Mouse (Mus musculus): ENCODE results near the gene Rad1. TPM values are rescaled to one million over a fixed set of nuclear protein-coding genes. Genes with fewer than 3 reads are reported as not detected.
"Not testable (repeated sequence)": the region's sequence is repeated elsewhere in the genome, so short reads cannot be mapped to it uniquely, and the experiment has no call there.

Gene Rad1
- 1 to 10 TPM; 4.5 to 5.0 TPM for total RNA-seq (2021)
- long read RNA-seq, experiment 1, partial matches to known transcripts: 2 of 8 reads
- long read RNA-seq, experiment 1, other reads (novel, unspliced or antisense): 5 of 8 reads
- long read RNA-seq, experiment 2, transcript Rad1-201 (6 exons, 1,514 nt): major isoform, 6 of 11 reads
- long read RNA-seq, experiment 2, partial matches to known transcripts: 2 of 11 reads
- long read RNA-seq, experiment 2, other reads (novel, unspliced or antisense): 3 of 11 reads

DNA sequence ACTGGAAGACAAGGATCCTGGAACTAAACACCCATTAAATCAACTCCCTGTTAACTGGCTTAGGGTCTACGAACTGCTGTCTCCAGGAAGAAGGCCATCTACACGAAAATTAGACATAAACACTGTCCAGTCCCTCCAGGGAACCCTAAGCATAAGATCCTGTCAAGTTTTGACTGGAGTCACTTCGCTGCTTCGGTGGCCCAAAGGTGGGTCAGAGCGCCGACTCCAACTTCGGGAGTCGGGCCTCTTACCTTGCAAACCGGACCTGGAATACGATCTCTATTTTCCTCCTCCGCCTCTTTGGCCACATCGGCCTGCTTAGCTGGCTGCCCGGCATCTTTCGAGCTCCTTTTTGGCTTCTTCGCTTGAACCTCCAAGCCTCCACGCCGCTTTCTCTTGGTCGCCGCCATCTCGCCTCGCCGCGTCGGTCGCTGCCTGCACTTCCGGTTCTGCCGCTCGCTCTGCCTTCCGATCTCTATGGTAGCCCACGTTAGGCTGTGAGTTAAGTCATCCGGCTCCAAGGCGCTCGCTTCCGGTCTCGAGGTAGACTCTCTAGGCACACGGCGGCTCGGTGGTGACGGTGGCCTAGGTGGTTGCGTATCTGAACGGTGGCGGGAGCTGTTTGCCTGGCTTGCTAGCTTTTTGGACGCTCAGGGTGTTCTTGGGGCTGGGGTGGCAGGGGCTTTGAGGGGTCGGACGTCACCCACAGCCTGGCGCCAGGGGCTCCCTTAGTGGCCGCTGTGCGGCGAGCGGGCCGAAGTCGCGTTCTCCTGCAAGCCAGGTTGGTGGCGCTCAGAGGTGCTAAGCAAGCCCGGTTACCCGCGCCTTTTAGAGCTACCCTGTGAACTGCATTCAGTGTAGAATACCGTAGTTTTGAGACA lies at the start of gene Rad1, which contains the start of gene Brix1:
Gene Rad1 (plus strand): TSS at position 535 of the 881 bp plus-strand sequence.
Gene Brix1 (minus strand): TSS at position 464 of the 881 bp plus-strand sequence.
- DNase-seq: peak; percentile 89 to 91
- intact Hi-C loops (cut with DNase I): loop anchor here (10.0 kb wide), 1 partner anchor 499 kb away; the partner anchor contains the start of gene Amacr

DNA sequence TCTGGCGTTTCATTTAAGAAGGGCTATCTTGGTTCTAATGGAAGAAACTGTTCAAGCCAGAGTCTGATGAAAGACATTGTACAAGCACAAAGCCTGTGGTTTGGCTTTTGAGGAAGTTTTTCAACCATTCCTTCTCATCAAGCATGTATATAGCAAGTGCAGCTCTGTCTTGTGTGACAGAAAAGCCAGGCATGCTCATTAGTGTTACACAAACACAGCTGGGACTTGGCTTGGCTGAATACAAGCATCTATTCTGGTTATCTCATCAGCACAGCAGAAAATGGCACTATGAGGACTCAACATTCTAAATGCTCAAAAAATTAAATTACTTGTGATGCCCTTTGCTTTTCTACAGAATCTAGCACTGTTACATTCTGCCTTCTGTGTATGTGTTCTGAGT lies 48.9 kb upstream of the Rad1 start:
- no peak for DNase-seq
- intact Hi-C loops (cut with DNase I): no loop called here

DNA sequence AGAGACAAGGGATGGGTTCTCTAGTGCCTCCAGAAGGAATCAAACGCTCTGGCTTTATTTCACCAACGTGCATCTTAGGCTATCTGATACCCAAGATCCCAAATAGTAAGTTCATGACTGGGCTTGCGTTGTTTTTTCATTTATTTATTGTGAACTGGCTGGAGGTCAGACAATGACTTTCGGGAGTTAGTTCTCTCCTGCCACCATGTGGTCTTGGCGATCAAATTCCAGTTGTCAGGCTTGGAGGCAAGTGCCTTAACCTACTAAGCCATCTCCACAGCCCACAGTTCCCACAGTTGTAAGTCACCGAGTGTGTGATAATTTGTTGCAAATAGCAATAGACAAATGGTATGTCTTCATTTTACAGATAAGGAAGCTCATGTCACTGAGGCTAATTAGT lies 45.9 kb upstream of the Rad1 start:
- DNase-seq: no peak
- intact Hi-C loops (cut with DNase I): no loop called here

DNA sequence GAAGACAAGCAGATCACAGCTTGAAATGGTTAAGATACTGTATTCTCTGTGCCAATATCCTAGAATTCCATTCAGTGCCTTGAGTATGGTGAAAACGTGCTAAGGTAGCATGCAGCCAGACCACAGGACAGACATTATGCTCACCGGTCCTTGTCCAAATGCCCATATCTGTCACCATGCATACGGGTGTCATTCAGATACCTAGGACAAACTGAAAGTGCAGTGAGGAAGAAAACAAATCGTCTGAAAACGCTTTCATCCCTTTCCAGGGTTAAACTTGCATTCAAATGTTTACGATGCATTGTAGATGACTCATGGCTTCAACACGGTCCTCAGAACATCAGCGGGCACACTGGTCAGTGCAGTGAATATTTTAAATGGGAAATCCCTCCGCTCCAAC lies 44.3 kb upstream of the Rad1 start:
- no peak for DNase-seq
- intact Hi-C loops (cut with DNase I): no loop called here

DNA sequence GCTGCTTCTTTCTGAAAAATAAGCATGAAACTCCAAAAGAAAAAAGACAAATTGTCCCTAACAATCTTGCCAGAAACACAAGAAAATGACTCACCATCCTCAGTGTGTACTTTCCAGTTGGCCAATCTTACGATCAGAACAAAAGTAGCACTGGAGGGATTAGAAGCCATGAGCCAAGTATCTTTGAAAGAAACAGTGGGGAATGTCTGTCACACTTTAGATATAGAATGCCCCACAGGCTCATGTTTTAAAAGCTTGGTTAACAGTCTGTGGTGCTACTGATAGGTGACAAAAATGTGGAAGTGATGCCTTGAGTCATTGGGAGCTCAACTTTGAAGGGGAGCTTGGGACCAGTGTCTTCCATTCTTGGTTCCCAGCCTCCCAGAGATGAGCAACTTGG lies 43.5 kb upstream of the Rad1 start:
- intact Hi-C loops (cut with DNase I): no loop called here
- no peak for DNase-seq

DNA sequence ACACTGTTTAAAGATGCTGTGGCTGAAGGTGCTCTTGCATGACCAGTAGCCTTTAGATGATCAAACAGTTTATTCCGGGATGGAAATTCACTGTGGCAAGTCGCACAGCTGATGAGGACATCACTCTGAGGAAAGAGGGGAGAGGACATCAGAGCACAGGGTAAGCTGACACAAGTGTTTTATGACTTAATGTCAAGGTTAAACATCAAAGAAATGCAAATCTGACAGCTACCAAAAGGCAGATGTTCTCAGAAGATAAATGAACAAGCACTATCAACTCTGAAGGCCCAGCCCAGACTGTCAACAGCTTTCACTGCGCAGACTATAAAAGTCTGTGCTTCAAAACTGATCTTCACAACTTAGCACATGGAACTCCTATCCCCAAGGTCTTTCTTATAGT lies 38.7 kb upstream of the Rad1 start:
- DNase-seq: no peak
- intact Hi-C loops (cut with DNase I): no loop called here

DNA sequence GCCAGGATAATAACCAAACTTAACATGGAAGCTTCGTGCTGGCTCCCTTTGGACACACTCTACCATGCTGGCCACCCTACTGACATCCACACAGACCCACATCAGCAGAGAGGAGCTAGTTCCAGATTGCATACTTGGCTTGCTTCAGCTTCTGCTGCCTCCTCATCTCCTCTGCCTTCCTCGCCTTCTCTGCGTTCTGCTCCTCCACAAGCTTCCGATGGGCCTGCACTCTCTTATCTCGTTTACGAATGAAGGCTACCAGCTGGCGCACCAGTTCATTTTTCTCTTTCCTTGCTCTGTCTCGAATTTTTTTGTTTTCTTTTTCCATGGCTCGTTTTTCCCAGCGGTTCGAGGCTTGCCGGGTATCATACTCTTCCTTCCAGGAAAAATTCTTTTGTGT lies 24.8 kb upstream of the Rad1 start:
- no peak for DNase-seq
- intact Hi-C loops (cut with DNase I): no loop called here

DNA sequence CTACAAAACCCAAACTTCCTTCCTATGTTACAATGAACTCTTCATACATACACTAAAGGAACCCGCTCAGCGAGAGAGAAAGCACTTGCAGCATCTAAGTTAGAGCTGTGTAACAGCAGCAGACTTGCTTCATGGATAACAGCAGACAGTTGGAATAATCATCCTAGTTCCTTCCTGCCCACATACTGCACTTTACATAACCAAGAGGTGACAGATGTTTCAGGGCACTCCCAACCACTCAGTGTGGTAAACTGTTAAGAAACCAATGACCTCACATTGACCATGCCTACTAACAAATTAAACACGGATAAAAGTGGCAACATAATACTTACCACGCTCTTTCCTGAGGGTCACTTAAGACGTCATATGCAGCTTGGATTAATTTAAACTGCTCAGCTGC lies 22.3 kb upstream of the Rad1 start:
- intact Hi-C loops (cut with DNase I): no loop called here
- no peak for DNase-seq

DNA sequence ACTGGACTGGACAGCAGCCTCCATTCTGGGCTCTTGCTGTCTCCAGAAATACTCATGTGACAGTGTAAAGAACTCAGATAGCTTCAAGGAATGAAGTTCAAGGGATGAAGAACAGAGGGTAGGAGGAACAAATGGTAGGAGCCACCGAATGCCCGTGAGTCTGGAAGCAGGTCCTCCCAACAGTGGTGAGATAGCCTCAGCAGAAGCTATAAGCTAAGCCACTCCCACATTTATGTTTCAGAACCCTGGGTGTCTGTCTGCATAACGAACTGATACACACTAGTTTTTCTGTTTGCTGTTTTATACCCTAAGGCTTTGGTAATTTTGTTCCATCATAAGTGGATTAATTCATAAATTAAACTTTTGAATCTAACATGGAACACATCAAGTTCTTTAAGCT lies 21.1 kb upstream of the Rad1 start:
- intact Hi-C loops (cut with DNase I): no loop called here
- no peak for DNase-seq

DNA sequence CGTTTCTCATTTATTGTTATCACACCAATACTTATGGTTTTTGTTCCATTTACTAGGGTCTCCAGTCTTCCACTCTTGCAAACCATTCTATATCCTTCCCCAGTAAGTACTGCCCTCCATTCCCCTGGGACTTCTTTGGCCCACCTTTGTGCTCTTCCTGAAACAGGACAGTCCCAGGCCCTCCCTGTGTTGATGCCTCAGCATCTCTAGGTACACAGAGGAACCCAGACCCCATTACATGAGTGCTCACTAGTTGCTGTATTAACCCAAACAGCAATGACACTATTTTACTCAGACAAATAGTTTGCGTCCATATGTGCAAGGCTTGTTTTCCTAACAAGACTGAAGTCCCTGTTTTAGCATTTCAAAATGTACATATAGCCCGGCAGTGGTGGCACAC lies 17.1 kb upstream of the Rad1 start:
- no peak for DNase-seq
- intact Hi-C loops (cut with DNase I): no loop called here

DNA sequence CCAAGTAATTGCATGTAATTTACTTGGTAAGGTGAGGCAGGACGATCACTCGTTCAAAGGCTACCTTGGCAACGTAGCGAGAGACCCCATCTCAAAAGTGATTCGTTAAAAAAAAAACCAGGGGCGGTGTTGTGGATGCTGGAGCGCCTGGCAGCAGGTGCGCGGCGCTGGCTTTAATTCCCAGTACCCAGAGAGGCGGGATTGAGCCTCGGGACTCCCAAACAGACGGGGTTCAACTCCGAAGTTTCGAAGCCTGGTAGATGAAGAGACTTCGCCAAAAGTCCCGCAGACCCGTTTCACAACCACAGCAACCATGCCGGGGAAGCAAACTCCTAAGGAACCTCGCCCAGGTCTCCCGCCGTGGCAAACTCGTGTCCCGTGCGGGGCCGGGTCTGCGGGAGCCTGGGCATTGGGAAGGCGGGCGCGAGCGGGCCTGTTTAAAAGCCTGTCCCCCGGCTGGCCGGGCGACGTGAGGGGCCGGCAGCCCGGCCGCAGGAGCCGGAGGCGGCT lies 16.1 kb upstream of the Rad1 start:
- intact Hi-C loops (cut with DNase I): no loop called here
- peak in 1 of 2 experiments; percentile 10 for DNase-seq

DNA sequence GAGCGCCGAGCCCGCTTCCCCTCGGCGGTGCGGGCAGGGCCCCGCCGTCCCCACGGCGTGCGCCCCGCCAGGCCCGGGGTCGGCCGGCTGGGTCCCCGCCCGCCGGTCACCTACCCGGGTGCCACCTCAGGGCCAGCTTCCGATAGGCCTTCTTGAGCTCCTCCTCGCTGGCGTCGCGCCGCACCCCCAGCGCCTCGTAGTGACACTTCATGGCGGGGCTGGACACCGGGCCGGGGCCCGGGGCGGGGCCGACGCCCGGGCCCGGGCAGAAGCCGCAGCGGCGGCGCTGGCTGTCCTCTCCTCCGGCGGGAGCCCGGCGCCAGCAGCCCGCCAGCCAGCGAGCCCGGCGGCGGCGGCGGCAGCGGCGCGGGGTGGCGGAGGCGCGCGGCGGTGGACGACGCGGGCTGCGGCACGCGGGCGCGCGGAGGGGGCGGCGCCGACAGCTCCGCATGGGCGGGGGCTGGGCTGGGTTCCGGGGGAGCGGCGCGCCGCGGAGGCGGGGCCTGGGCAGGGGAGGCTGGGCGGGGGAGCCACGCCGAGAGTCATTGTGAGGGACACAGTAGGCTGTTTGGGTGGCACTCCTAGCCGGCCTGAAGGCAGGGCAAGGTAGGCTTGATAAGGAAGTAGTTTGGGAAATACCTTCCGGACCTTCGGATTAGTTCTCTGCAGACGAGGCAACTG lies 15.5 kb upstream of the Rad1 start, which contains the start of gene Dnajc21:
Gene Dnajc21 (minus strand): TSS at position 366 of the 681 bp plus-strand sequence.
- peak; percentile 81 to 86 for DNase-seq
- intact Hi-C loops (cut with DNase I): no loop called here

DNA sequence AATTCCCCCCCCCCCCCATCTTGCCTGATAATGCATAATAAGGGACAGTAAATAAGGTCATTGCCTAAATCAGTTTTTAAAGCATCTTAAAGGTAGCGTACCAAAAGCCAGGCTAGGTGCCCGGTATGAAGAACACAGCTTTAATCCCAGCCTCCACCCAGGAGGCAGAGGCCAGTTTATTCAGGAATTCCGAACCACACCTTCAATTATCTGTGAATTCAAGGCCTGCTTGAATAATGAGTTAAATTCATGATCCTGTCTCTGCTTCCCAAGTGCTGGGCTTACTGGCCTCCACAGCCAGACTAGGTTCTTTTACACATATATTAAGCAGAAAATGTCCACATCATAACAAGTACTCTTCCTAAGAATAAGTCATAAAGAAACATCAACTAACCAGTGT lies 14.9 kb upstream of the Rad1 start:
- intact Hi-C loops (cut with DNase I): no loop called here
- DNase-seq: no peak

DNA sequence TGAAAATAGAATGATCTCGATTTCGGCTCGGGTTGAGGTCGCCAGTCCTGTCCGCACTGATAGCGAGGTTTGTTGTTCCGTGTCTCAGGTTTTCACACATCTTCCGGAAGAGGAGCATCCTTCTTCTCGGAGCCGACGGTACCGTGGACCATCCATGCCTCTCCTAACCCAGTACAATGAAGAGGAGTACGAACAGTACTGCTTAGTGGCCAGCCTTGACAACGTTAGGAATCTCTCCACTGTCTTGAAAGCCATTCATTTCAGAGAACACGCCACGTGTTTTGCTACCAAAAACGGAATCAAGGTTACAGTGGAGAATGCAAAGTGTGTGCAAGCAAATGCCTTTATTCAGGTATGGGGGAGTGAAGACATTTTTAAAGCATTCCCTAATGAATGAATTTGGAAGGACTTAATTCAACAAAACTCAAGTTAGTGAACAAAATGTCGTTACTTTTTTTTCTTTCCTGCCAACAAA lies 584 bp downstream of the Rad1 start:
- intact Hi-C loops (cut with DNase I): loop anchor here (10.0 kb wide), 1 partner anchor 498 kb away; the partner anchor contains the start of gene Amacr
- DNase-seq: no peak

DNA sequence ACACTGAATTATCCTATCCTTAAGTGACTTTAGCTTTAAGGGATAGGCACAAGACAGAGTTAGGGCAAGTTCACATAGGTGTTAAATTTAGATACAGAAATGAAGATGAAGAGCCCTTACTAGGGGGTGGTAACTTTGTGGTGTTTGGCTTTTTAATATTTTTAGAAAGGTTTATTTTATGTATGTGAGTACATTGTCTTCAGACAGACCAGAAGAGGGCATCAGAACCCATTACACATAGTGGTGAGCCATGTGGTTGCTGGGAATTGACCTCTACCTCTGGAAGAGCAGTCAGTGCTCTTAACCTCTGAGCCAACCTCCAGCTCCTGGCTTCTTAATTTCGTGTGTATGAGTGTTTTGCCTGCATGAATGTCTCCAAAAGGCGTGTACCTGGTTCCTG lies 1.4 kb downstream of the Rad1 start:
- DNase-seq: no peak
- intact Hi-C loops (cut with DNase I): loop anchor here (10.0 kb wide), 1 partner anchor 498 kb away; the partner anchor contains the start of gene Amacr

DNA sequence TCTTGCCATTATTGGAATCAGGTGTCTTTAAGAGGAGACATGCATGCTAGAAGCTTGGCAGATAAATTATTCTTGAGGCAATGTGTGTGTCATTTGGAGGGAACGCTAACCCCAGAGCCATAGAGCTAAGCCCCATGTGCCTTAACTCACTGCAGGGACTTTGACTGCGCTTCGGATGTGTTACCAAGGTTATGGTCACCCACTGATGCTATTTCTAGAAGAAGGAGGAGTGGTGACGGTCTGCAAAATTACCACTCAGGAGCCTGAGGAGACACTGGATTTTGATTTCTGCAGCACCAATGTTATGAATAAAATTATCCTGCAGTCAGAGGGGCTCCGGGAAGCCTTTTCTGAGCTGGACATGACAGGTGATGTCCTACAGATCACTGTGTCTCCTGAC lies 4.3 kb downstream of the Rad1 start:
- intact Hi-C loops (cut with DNase I): no loop called here

DNA sequence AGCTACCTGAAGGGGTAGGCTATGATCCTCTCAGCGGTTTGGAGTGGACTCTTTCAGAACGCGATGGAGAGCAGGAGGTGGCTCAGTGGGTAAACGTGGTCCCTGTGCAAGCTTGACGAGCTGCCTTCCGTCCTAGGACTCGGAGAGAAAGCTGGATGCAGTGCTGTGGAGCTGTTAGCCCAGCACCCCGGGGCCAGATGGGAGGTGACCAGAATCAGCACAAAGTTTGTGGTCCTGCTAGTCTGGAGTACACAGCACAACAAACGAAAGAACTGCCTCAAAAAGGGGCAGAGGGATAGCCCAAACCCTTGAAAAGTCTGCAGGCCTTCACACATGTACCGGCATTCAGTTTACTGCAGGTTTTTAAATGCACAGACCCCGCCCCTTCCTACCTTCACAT lies 10.1 kb downstream of the Rad1 start:
- intact Hi-C loops (cut with DNase I): no loop called here
- DNase-seq: no peak

More for the DNA sequence above, 4.3 kb downstream of the Rad1 start:
- no peak for DNase-seq

DNA sequence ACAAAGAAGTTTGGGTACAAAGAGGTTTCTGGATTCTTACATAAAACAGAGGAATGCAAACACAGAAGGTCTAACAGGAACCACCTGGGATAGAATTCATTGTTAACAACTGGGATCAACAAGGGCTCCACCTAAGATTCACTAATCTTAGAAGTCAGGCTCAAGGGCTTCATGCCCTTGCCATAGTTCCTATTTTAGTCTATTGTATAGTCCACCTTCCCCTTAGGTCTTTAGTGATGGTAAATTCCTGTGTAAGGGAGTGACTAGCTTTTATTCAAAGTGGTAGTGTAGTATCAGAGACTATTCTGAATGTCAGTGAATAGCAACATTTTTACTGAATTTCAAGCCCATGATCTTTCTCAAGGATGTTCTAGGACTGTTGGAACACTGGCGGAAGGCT lies 10.9 kb downstream of the Rad1 start:
- DNase-seq; intact Hi-C loops (cut with DNase I): not testable (repeated sequence)

DNA sequence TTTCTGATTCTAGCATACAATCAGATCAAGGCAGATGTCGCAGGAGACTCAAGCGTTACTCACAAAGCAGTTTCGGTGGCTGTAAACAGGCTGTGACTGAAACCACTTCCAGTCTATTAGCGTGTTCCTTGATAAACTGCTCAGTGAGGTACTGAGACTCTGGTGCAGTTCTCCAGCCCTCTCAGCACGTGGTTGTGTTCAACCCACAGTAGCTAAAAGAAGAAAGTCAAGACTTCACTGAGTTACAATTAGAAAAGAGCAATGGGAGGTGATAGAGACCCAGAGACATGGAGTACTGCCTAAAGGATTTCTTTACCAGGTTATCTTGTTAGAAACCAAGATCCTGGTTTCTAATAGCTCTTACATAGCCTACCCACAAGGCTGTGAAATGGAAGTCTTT lies 13.8 kb downstream of the Rad1 start:
- DNase-seq: no peak
- intact Hi-C loops (cut with DNase I): no loop called here

DNA sequence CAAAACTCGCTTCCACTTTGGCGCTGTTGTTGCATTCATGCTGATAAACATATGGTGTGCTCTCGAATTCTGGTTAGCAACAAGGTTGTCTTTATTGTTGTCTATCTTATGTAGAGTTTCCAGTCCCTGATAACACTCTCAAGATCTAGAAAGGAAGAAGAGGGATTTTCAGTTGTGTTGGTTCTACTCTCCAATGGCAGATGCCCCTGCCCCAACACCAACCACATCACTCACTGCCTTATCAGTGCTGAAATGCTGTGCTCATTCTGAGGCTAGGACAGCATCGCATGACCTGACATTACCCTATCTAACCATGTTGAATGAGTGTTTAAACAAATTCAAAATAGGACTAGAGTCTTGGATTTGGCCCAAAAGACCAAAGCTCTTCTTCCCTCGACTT lies 14.2 kb downstream of the Rad1 start:
- intact Hi-C loops (cut with DNase I): loop anchor here (2.0 kb wide), 1 partner anchor 373 kb away; no protein-coding TSS in a partner anchor
- no peak for DNase-seq
